Mouse (Mus musculus): Measurements from ENCODE around the gene Ntrk3.

Gene Ntrk3

DNA sequence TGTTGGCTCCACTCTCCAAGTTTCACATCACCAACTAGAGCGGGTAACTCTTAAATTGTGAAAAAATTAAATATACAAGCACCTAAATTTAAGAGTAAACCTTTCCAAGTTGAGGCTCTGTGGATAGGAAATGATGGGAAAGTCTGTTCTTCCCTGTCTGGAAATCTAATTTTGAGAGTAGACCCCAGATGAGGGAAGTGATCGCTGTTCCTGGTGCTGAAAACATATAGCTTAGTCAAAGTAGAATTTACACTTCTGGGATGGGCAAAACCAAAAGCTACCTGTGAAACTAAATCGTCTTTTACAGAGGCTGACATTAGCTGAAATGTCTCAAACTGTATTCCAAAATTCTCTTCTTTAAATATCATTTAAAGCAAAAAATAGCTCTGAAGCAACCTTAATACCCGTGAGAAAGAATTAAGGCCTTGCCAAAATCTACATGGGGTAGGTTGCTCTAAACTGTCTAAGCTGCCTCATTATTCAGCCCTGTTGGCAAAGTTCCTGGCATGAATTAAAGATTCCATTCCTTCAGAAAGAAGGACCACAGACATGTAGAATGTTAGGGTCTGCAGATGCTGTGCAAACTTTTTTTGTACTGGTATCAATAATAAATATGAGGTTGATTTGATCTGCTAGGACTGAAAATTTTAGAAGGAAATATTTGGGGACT lies 557.7 kb downstream of the Ntrk3 start:
- no peak for DNase-seq

DNA sequence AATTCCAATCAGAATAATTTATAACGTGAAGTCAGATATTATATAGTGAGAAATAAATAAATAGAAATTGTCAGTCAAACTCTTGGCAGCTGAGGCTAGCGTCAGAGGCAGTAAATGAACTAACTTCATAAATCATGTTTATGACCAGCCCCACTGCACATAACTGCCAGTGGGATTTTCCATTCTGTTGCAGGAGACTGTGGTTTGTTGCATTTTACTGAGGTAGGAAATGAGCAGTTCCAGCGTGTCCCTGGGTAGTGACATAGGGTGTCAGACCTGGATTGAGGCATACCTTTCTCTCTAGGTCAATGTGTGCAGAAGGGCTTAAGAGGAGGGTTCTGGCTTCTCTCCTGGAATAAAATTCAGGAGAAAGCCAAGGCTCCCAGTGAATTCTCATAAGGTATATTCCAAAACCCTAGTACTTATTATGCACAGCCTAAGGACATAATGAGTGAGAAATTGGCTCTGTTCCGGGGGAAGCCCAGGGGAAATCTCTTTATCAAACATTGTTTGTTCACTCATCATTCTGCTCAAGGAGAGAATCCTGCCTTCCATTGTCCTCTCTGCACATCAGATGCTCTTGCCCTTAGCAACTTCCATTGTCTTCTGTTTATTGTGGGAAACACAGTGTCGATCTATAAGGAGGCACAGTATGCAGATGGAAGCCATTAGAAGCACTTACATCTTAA lies 565.4 kb downstream of the Ntrk3 start:
- no peak for DNase-seq

DNA sequence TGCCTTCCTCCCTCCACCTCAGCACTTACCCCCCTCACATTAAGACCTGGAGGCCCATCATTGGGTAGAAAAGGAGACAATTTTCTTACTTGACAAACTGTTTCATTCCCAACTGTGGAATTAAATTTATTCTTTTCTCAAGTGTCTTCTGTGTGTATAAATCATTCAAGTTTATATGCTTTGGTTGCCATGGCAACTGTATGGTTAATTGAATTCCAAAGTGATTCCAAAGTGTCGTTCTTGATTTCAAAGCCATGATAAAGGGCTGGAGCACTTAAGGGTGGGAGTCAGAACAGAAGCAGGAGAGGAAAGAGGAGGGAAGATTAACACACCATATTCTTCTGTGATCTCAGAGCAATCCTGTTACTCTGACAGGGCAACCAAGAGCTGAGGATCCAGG lies 572.3 kb downstream of the Ntrk3 start:
- no peak for DNase-seq

DNA sequence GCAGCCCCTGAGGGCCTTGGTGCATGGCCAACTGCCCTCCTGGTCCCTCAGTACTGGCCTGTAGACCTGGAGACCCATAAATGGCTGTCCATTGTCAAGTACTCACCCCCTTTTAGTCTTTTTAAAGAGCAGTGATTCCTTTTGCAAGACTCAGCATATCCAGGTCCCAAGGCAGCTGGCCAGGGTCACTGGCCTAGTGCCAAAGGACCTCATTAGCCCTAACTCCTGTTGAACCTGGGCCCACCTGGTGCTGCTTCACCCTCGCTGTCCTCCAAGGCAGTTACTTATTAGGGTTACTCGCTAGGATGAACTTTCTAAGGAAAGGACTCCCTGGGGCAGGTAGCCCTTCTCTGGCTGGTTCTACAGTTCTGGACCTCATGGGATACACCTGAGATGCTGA lies 579.9 kb downstream of the Ntrk3 start:
- no peak for DNase-seq

DNA sequence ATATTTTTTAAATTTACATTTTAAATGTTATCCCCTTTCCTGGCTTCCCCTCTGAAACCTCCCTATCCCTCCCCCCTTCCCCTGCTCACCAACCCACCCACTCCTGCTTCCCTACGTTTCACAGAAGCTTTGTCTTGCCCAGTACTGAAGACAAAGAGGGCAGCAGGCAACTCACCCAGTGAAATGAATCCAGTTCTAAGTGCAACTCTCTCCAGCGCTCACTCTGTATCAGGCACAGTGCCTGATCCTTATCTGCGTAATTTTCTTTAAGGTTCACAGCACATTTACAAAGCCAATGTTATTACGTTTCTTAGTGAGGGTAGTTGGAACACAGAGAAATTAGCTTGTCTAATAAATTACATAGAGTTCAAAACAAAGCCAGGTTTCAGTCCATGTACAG lies 592.6 kb downstream of the Ntrk3 start:
- DNase-seq = no peak

DNA sequence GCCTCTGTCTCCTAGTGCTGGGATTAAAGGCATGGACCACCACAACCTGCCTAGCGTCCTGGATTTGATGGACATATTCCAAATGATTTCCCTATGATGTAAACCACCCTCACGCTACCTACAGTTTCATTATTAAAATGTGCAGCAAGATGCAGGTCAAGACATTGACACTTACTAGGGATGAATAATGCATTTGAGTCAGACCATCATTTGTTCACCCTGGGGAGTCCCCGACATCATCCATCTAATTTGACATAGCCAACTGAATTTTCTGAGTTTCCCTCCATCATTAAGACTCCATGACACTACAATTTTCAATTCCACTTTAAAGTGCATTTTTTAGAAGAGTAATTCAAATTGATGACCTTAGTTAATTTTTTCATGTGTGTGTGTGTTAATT lies 593.0 kb downstream of the Ntrk3 start:
- DNase-seq = no peak

- DNase-seq = no peak
Observed at GRCm38 (mm10) chr7:78129966-78130365, 607.8 kb downstream of the Ntrk3 start.

All from right cerebral cortex, adult 18-20 months (tissue).